Mouse (Mus musculus) lung, embryonic 14.5 days (tissue): Measurements from ENCODE around the gene Tyw5. TPM values are rescaled to one million over a fixed set of nuclear protein-coding genes. Genes with fewer than 3 reads are reported as not detected.

ENCODE experiments used
- ATAC-seq: fragments of 200-750 bp; cut with Nextera tagmentation; 2 replicates; pipeline ENCODE4 v1.8.0; 2017; ENCODE audit warnings: mild to moderate bottlenecking, moderate TSS enrichment, moderate library complexity; ENCODE audit not compliant: insufficient read depth
- DNase-seq: peaks from one replicate; pipeline ENCODE4 v3.0.0-alpha.2; 2015
- H3K27ac ChIP-seq: fragments of 300-500 bp; sonication (generic); 2 replicates; pipeline ENCODE4 v1.5.1; 2014; ENCODE audit warnings: low read depth, mild to moderate bottlenecking, moderate library complexity
- H3K27me3 ChIP-seq: fragments of 300-500 bp; sonication (generic); 2 replicates; pipeline ENCODE4 v1.6.1; 2014; ENCODE audit warnings: low read length, control low read depth; ENCODE audit not compliant: insufficient read depth
- H3K36me3 ChIP-seq: fragments of 300-500 bp; sonication (generic); 2 replicates; pipeline ENCODE4 v1.6.1; 2014; ENCODE audit warnings: control low read depth; ENCODE audit not compliant: insufficient read depth
- H3K4me1 ChIP-seq: fragments of 300-500 bp; sonication (generic); 2 replicates; pipeline ENCODE4 v1.6.1; 2014; ENCODE audit warnings: antibody characterized with exemption, control low read depth; ENCODE audit not compliant: insufficient read depth
- H3K4me2 ChIP-seq: fragments of 300-500 bp; sonication (generic); 2 replicates; pipeline ENCODE4 v1.6.1; 2014; ENCODE audit warnings: mild to moderate bottlenecking
- H3K4me3 ChIP-seq: fragments of 300-500 bp; sonication (generic); 2 replicates; pipeline ENCODE4 v1.5.1; 2014; ENCODE audit warnings: low read depth, low read length
- H3K9ac ChIP-seq: fragments of 300-500 bp; sonication (generic); 2 replicates; pipeline ENCODE4 v1.6.1; 2014
- H3K9me3 ChIP-seq: fragments of 300-500 bp; sonication (generic); 2 replicates; pipeline ENCODE4 v1.6.1; 2016; ENCODE audit warnings: low read depth, low read length, control low read depth
- CTCF ChIP-seq: IDR thresholded peaks from 2 replicates; pipeline ENCODE4 v1.5.1; 2016; ENCODE audit warnings: antibody characterized with exemption, low read depth
- WGBS: fragments of 180-500 bp; shearing (Covaris S2); extraction: QIAGEN DNeasy Blood & Tissue Kit; methylation state at CpG from one replicate; pipeline ENCODE4 v1.1.7; 2014; 5-methylcytosine and 5-hydroxymethylcytosine counted together
- polyA plus RNA-seq: library from polyadenylated mRNA; unstranded; fragments of >200 nt; fragmentation: Nextera tagmentation; extraction: Ambion mirVana; gene quantifications from 2 replicates; pipeline ENCODE4 v1.2.1, GENCODE M21; 2014

Tyw5 gene
- polyA plus RNA-seq, 1 experiment from 2014 or later = 30.2 TPM

DNA sequence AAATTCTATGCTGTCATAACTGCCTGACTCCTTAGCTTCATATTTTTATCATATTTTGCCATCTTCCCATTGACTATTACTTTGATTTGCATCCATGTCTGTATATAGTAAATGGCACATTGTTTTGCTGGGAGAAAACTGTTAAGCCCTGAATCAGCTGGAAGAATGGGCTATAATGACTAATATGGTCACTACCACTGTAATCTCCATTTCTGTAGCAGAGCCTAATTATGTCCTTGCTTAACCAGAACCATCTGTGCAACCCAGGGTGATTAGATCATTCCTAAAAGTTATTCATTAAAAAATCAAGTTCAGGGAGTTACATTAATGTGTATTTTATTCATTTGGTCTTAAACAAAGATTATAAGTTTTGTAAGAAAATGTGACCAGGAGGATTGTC, 20.4 kb downstream of the Tyw5 start:
- Histone ChIP-seq H3K9me3 (no peaks in the 10 kb centered on the region), H3K36me3 (peaks cover 16% of the 10 kb centered on the region), H3K4me1 (no peaks in the 10 kb centered on the region), H3K27me3 (no peaks in the 10 kb centered on the region), H3K9ac (no peak overlapping the region), H3K27ac (no peak overlapping the region), H3K4me2 (no peak overlapping the region), H3K4me3 (no peak overlapping the region)
- DNase-seq = no peak
- ATAC-seq = no peak
- TF ChIP-seq CTCF = no peak

DNA sequence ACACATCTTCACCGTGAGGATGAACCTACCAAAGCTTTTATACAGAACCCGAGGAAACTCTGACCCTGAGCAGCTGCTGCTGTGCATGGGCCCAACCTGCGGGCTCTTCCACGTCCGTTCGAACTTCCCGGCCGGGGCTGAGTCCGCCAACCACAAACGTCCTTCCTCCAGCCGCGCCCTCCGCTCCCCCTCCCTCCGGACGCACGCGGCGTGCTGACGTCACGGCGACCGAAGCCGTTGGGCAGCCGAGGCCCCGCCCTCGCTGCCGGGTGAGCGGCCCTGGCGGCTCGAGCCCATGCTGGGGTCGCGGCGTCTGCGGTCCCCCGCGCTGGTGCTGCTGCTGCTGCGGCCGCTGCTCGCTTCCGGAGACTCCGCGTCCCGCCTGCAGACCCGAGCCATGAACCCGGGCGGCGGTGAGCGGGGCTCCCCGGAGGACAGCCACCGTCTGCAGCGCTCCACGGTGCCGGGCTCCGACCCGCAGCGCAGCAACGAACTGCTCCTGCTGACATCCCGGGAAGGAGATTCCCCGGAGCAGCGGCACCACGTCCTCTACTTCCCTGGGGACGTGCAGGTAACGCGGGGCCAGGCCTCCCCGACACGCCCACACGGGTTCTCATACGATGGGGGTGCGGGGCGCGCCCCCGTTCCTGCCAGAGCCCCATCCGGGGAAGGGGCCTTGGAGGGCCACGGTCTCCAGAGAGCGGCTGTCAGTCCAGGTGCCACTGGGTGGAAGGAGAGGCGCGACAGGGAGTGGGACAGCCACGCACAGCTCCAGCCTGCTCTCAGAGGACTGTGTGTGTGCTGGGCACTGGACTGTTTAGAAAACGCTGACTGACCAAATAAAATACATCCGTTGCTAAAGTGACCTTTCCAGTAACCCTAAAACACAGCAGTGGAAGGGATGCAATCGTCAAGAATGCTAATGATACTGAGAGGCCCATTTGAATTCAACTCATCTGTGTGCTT, 29.2 kb downstream of the Tyw5 start, which contains the start of gene 1700066M21Rik:
Gene 1700066M21Rik (plus strand): TSS at position 245 of the 966 bp plus-strand sequence.
- Histone ChIP-seq H3K9me3 (no peaks in the 10 kb centered on the region), H3K36me3 (no peaks in the 10 kb centered on the region), H3K27ac (peak within 1 kb of the TSS; percentile 65), H3K9ac (peak within 1 kb of the TSS; percentile 87), H3K4me2 (peak within 1 kb of the TSS; percentile 90), H3K4me3 (peak within 1 kb of the TSS; percentile 83), H3K27me3 (no peaks in the 10 kb centered on the region), H3K4me1 (no peaks in the 10 kb centered on the region)
- WGBS = under 1% methylated on average over 81 of the region's 81 CpGs
- ATAC-seq (peak; percentile 97), DNase-seq (peak; percentile 98)
- no peak for TF ChIP-seq CTCF

DNA sequence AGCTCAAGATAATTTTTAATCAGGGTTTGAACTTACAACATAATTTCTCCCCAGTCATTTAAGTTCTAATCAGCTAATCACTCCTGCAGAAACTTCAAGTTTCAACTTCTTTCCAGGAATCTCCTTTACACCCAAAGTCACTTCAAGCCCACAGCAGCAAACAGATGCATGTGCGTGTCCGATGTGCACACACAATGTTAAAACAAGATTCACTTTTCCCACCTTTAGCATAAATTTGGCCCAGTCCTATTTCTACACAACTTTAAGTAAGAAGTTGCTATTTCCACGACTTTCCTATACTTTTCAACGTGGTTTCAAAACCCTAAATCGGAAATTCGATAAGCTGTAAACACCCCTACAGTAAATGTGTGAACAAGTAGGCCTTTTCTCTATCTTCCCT, 30.1 kb downstream of the Tyw5 start:
- 0 out of 2 replicates have a peak overlapping the region, but pooled peaks have one; percentile 18 for H3K27ac ChIP-seq
- H3K4me2 ChIP-seq = peak overlapping the region; percentile 90
- no peak for TF ChIP-seq CTCF
- H3K9me3 ChIP-seq = no peaks in the 10 kb centered on the region
- no peaks in the 10 kb centered on the region for H3K27me3 ChIP-seq
- H3K36me3 ChIP-seq = no peaks in the 10 kb centered on the region
- no peak for ATAC-seq
- WGBS = 56% methylated on average over 6 of the region's 6 CpGs
- H3K4me3 ChIP-seq = peak overlapping the region; percentile 83
- no peaks in the 10 kb centered on the region for H3K4me1 ChIP-seq
- H3K9ac ChIP-seq = peak overlapping the region; percentile 47
- no peak for DNase-seq

DNA sequence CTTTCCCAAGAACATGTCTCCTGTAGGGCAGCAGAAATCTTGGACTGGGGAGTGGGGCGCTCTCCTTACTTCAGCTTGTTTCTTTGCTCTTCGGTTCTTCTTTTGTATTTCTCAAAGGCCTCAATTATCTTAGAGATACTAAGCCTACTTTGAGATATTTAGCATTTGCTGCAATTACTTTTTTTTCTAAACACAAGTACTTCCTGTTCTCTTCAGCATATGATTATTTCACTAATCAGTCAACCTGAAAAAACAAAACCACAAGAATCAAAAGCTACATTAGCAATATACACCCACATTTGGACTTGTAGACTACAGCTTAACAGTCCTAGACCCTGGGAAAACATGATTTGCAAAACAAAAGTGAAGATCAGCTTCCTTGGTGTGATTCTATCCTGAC, 31.6 kb downstream of the Tyw5 start:
- Histone ChIP-seq H3K4me2 (no peak overlapping the region), H3K4me3 (no peak overlapping the region), H3K9ac (no peak overlapping the region), H3K27ac (no peak overlapping the region), H3K27me3 (no peaks in the 10 kb centered on the region), H3K36me3 (no peaks in the 10 kb centered on the region), H3K9me3 (no peaks in the 10 kb centered on the region), H3K4me1 (no peaks in the 10 kb centered on the region)
- ATAC-seq (no peak), DNase-seq (no peak)
- WGBS = 100% methylated on average over 2 of the region's 2 CpGs
- TF ChIP-seq CTCF = no peak

DNA sequence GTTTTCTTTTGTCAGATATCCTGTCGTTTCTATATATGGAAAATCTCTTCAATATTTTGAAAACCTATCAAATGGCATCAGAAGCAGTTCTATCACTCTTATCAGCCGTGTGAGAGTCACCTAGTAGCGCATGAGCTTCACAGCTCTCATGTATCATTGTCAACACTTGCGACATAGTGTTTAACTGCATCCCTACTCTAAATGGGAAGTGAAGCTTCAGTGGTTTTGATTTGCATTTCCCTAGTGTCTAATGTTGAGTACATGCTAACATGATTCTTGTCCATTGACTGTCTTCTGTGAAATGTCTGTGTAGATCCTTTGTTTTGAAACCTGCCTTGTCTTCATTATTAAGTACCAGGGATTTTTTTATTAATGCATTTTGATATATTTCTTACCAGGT, 36.5 kb downstream of the Tyw5 start:
- ATAC-seq (no peak), DNase-seq (no peak)
- H3K9me3 ChIP-seq = no peaks in the 10 kb centered on the region
- WGBS = 54% methylated on average over 4 of the region's 4 CpGs
- TF ChIP-seq CTCF = no peak
- no peak overlapping the region for H3K4me2 ChIP-seq
- no peaks in the 10 kb centered on the region for H3K36me3 ChIP-seq
- H3K9ac ChIP-seq = no peak overlapping the region
- H3K4me1 ChIP-seq = no peaks in the 10 kb centered on the region
- no peak overlapping the region for H3K27ac ChIP-seq
- H3K4me3 ChIP-seq = no peak overlapping the region
- H3K27me3 ChIP-seq = no peaks in the 10 kb centered on the region

DNA sequence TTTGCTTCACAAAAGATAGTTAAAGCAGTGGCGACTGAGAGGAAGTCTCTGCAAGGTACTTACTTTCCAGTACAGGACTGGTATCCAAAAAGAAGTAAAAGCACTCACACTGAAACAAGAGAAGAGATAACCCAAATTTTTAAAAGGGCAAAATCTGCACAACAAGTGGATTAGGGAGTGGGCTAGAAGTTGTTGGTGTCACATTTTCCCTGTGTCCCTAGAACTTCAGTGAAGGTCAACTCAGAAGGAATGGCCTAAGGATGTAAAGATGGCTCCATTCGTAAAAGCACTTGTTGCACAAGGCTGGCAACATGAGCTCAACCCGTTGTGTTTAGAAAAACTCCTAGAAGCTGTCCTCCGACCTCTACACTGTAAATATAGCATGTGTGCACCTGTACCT, 37.8 kb downstream of the Tyw5 start:
- ATAC-seq (no peak), DNase-seq (no peak)
- H3K27me3 ChIP-seq = no peaks in the 10 kb centered on the region
- H3K4me1 ChIP-seq = no peaks in the 10 kb centered on the region
- TF ChIP-seq CTCF = no peak
- H3K4me2 ChIP-seq = no peak overlapping the region
- no peaks in the 10 kb centered on the region for H3K36me3 ChIP-seq
- H3K27ac ChIP-seq = no peak overlapping the region
- no peak overlapping the region for H3K4me3 ChIP-seq
- no peak overlapping the region for H3K9ac ChIP-seq
- 76% methylated on average over 4 of the region's 4 CpGs for WGBS
- H3K9me3 ChIP-seq = no peaks in the 10 kb centered on the region

DNA sequence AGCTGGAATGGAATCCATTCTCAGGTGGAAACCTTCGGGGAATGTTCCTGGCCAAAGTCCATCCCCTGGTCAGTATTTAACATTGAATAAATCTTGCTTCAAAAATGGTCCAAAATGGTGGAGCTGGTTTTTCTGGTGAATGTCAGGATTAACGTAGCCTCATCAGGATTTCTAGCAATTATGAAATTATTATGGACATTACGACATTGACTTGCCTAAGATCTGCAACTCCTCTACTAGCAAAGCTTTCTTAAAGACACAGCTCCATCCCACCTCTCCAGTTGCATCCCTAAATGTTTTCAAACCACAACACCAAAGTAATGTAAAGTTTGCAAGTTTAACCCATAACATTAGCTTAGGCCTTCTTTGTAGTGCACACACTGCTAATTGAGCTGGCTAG, 39.5 kb downstream of the Tyw5 start:
- Histone ChIP-seq H3K36me3 (no peaks in the 10 kb centered on the region), H3K27ac (no peak overlapping the region), H3K4me3 (no peak overlapping the region), H3K4me2 (no peak overlapping the region), H3K4me1 (no peaks in the 10 kb centered on the region), H3K27me3 (no peaks in the 10 kb centered on the region), H3K9ac (no peak overlapping the region), H3K9me3 (no peaks in the 10 kb centered on the region)
- 84% methylated on average over 3 of the region's 3 CpGs for WGBS
- DNase-seq = no peak
- ATAC-seq = no peak
- TF ChIP-seq CTCF = no peak
